Mouse (Mus musculus) cerebellum, adult 2 months (tissue): ENCODE results near the gene Dph3.

Experiments
- CTCF ChIP-seq: fragments of 200-500 bp; IDR thresholded peaks from 2 replicates; pipeline ENCODE4 v1.5.1; 2011; ENCODE audit warnings: low read depth, mild to moderate bottlenecking, control low read depth, low read length, moderate library complexity, borderline replicate concordance; ENCODE audit not compliant: insufficient read depth
- POLR2A ChIP-seq: fragments of 200-500 bp; IDR thresholded peaks from 2 replicates; pipeline ENCODE4 v1.6.1; 2011; ENCODE audit warnings: low read length, control low read depth, borderline replicate concordance; ENCODE audit not compliant: insufficient read depth

DNA sequence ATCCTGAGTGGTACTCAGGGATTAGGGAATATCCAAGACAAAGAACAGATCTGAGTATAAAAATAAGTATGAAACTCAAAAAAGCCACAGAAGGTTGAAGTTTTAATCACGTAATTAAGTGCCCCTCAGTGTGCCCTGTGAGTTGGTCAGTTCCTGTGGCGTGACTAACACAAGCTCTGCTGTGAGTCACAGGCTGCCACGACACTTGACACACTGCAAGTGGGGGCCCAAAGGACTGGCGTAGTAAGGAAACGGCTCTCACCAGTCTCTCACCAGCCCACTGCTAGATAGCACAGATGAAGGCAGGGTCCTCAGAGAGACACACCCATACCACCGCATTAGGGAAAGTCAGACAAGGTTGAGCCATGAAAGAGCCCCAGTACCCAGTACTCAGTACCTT lies 35.4 kb downstream of the Dph3 start:
- TF ChIP-seq POLR2A, result no peak
- no peak for TF ChIP-seq CTCF
